Mouse (Mus musculus) ES-Bruce4 (cell line): Measurements from ENCODE around the gene Pde4d. TPM values are rescaled to one million over a fixed set of nuclear protein-coding genes. Genes with fewer than 3 reads are reported as not detected.

Experiments
- H3K27ac ChIP-seq: 2 replicates; pipeline ENCODE4 v1.5.1; 2012; ENCODE audit warnings: low read length, inconsistent platforms; ENCODE audit not compliant: insufficient read depth
- H3K27me3 ChIP-seq: 2 replicates; pipeline ENCODE4 v1.6.1; 2012; ENCODE audit warnings: mild to moderate bottlenecking, low read length, inconsistent platforms; ENCODE audit not compliant: control insufficient read depth, poor library complexity, insufficient read depth, severe bottlenecking
- H3K36me3 ChIP-seq: 2 replicates; pipeline ENCODE4 v1.6.1; 2012; ENCODE audit warnings: inconsistent platforms, mild to moderate bottlenecking, low read length, moderate library complexity; ENCODE audit not compliant: control insufficient read depth, poor library complexity, insufficient read depth, severe bottlenecking
- H3K4me1 ChIP-seq: one replicate; pipeline ENCODE4 v1.8.1; 2011; ENCODE audit warnings: low read length; ENCODE audit not compliant: control insufficient read depth, insufficient read depth
- H3K4me3 ChIP-seq: 2 replicates; pipeline ENCODE4 v1.5.1; 2011; ENCODE audit warnings: low read depth, mild to moderate bottlenecking, low read length
- H3K9ac ChIP-seq: 2 replicates; pipeline ENCODE4 v1.6.1; 2012; ENCODE audit warnings: low read depth, mild to moderate bottlenecking, inconsistent platforms; ENCODE audit not compliant: poor library complexity, severe bottlenecking
- H3K9me3 ChIP-seq: replicated peaks from 2 replicates; pipeline ENCODE4 v1.6.1; 2012; ENCODE audit warnings: mild to moderate bottlenecking, low read length, inconsistent platforms; ENCODE audit not compliant: control insufficient read depth, poor library complexity, insufficient read depth, severe bottlenecking
- CTCF ChIP-seq: IDR thresholded peaks from one replicate; pipeline ENCODE4 v1.8.1; 2011; ENCODE audit warnings: low read depth, low read length
- EP300 ChIP-seq: IDR thresholded peaks from 2 replicates; pipeline ENCODE4 v1.6.1; 2011; ENCODE audit warnings: low read depth, low read length; ENCODE audit not compliant: insufficient read depth
- POLR2A ChIP-seq: IDR thresholded peaks from one replicate; pipeline ENCODE4 v1.8.1; 2011; ENCODE audit warnings: low read length; ENCODE audit not compliant: insufficient read depth
- polyA plus RNA-seq: library from polyadenylated mRNA; stranded (reverse); fragments of >200 nt; gene quantifications from 2 replicates; pipeline ENCODE4 v1.2.4, GENCODE M21; 2011; ENCODE audit warnings: low read depth; ENCODE audit not compliant: missing spikeins, insufficient read depth, insufficient read length

The Pde4d gene
- polyA plus RNA-seq, 1 experiment, result 5.0 TPM

GRCm38 (mm10) chr13:108480451-108480850 is 30.7 kb downstream of the Pde4d start:
- Histone ChIP-seq H3K9me3 (no peaks in the 10 kb centered on the region), H3K27ac (no peak overlapping the region), H3K9ac (no peak overlapping the region), H3K4me1 (no peaks in the 10 kb centered on the region), H3K4me3 (no peak overlapping the region), H3K27me3 (no peaks in the 10 kb centered on the region), H3K36me3 (no peaks in the 10 kb centered on the region)
- TF ChIP-seq CTCF, result no peak
- no peak for TF ChIP-seq EP300
- no peak for TF ChIP-seq POLR2A

- TF ChIP-seq EP300 (no peak), POLR2A (no peak), CTCF (no peak)
- no peaks in the 10 kb centered on the region for H3K36me3 ChIP-seq
- H3K4me1 ChIP-seq, result no peaks in the 10 kb centered on the region
- H3K4me3 ChIP-seq, result no peak overlapping the region
- H3K27me3 ChIP-seq, result no peaks in the 10 kb centered on the region
- H3K27ac ChIP-seq, result no peak overlapping the region
- H3K9ac ChIP-seq, result no peak overlapping the region
- no peaks in the 10 kb centered on the region for H3K9me3 ChIP-seq
These were observed 35.3 kb downstream of the Pde4d start for GRCm38 (mm10) chr13:108485036-108485435.

- TF ChIP-seq EP300, result no peak
- no peak for TF ChIP-seq POLR2A
- TF ChIP-seq CTCF, result no peak
- no peaks in the 10 kb centered on the region for H3K36me3 ChIP-seq
- no peak overlapping the region for H3K4me3 ChIP-seq
- no peaks in the 10 kb centered on the region for H3K9me3 ChIP-seq
- no peaks in the 10 kb centered on the region for H3K27me3 ChIP-seq
- no peak overlapping the region for H3K27ac ChIP-seq
- no peak overlapping the region for H3K9ac ChIP-seq
- no peaks in the 10 kb centered on the region for H3K4me1 ChIP-seq
These were observed 37.3 kb downstream of the Pde4d start for GRCm38 (mm10) chr13:108487066-108487465.

- Histone ChIP-seq H3K4me1 (no peaks in the 10 kb centered on the region), H3K9ac (no peak overlapping the region), H3K36me3 (no peaks in the 10 kb centered on the region), H3K9me3 (no peaks in the 10 kb centered on the region), H3K4me3 (no peak overlapping the region), H3K27me3 (no peaks in the 10 kb centered on the region), H3K27ac (no peak overlapping the region)
- TF ChIP-seq CTCF (no peak), POLR2A (no peak), EP300 (no peak)
These were observed 40.1 kb downstream of the Pde4d start for GRCm38 (mm10) chr13:108489825-108490224.

- Histone ChIP-seq H3K9me3 (no peaks in the 10 kb centered on the region), H3K9ac (no peak overlapping the region), H3K4me1 (no peaks in the 10 kb centered on the region), H3K4me3 (no peak overlapping the region), H3K36me3 (no peaks in the 10 kb centered on the region), H3K27ac (no peak overlapping the region), H3K27me3 (no peaks in the 10 kb centered on the region)
- TF ChIP-seq CTCF (no peak), EP300 (no peak), POLR2A (no peak)
These were observed 41.1 kb downstream of the Pde4d start for GRCm38 (mm10) chr13:108490872-108491271.

- Histone ChIP-seq H3K4me1 (no peaks in the 10 kb centered on the region), H3K4me3 (no peak overlapping the region), H3K9ac (no peak overlapping the region), H3K27ac (no peak overlapping the region), H3K9me3 (no peaks in the 10 kb centered on the region), H3K27me3 (no peaks in the 10 kb centered on the region), H3K36me3 (no peaks in the 10 kb centered on the region)
- TF ChIP-seq CTCF (no peak), POLR2A (no peak), EP300 (no peak)
These were observed 43.1 kb downstream of the Pde4d start for GRCm38 (mm10) chr13:108492886-108493285.
